In the genomic region with DNA sequence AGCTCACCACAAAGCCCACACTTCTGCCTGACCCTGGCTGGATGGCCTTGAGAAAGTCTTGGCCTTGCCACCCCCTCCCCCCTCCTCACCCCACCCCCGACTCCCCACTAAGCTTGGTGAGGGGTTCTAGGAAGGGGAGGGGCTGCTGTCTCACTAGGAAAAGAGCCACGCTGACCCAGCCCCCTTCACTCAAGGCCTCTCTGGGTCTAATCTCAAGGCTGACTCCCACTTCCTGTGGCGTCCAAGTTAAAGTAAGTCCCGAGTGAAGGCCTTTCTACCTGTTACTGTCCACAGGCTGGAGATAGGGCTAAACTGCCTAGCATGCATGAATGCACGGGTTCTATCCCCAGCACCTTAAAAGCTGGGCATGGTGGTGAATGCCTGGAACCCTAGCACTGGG, we compare ENCODE assay signal across 13 mouse cellular contexts. TPM values are rescaled to one million over a fixed set of nuclear protein-coding genes. Genes with fewer than 3 reads are reported as not detected.
A peak's percentile ranks its signal among the peaks of the same experiment; 100 is the strongest.
DNase-seq lines count a peak whose midpoint lies in the region; ATAC-seq lines count a peak whose summit lies in the region.
"Had no signal": no experiment of that assay in that cellular context is flagged by ENCODE, and none has a peak within 500 bp of the region (broad histone marks: within the 10 kb centered on the region; RNA-seq: fewer than 3 reads in every experiment).

No protein-coding gene starts in this region.

- no peak for ATAC-seq in heart, embryonic 15.5 days (replicated peaks; ENCODE audit: insufficient number of reproducible peaks, insufficient read depth, low FRiP score, low read depth)
- ATAC-seq in megakaryocyte, adult 5-6 weeks (ENCODE audit: poor library complexity, severe bottlenecking): no peak
- ATAC-seq in embryonic facial prominence, embryonic 12.5 days (ENCODE audit: insufficient number of reproducible peaks, insufficient read depth, low FRiP score, low TSS enrichment): no peak

- intact Hi-C loops in heart, postnatal 14 days (cut with DNase I): no loop called here

- peaks cover 29% of the 10 kb centered on the region for H3K4me1 ChIP-seq in heart, embryonic 15.5 days (replicated peaks)
- peaks cover 60% of the 10 kb centered on the region for H3K4me1 ChIP-seq in megakaryocyte, embryonic 14.5 days
- H3K4me1 ChIP-seq in embryonic facial prominence, embryonic 12.5 days: peaks cover 27% of the 10 kb centered on the region

- H3K27me3 ChIP-seq in heart, embryonic 15.5 days: no peaks in the 10 kb centered on the region
- peaks cover 26% of the 10 kb centered on the region for H3K27me3 ChIP-seq in megakaryocyte, embryonic 14.5 days (replicated peaks)
- H3K27me3 ChIP-seq in embryonic facial prominence, embryonic 12.5 days: no peaks in the 10 kb centered on the region

- H3K9me3 ChIP-seq in heart, embryonic 15.5 days (replicated peaks): no peaks in the 10 kb centered on the region
- no peaks in the 10 kb centered on the region for H3K9me3 ChIP-seq in megakaryocyte, embryonic 14.5 days
- no peaks in the 10 kb centered on the region for H3K9me3 ChIP-seq in embryonic facial prominence, embryonic 12.5 days
- H3K9me3 ChIP-seq: neural tube, embryonic 15.5 days had no signal

- H3K36me3 ChIP-seq in heart, embryonic 15.5 days: no peaks in the 10 kb centered on the region
- no peaks in the 10 kb centered on the region for H3K36me3 ChIP-seq in megakaryocyte, embryonic 14.5 days (replicated peaks; ENCODE audit: low read length)
- H3K36me3 ChIP-seq in embryonic facial prominence, embryonic 12.5 days: no peaks in the 10 kb centered on the region
- H3K36me3 ChIP-seq: neural tube, embryonic 15.5 days had no signal

- 0 out of 2 replicates have a peak overlapping the region, but pooled peaks have one; percentile 10 for H3K4me3 ChIP-seq in heart, embryonic 15.5 days
- H3K4me3 ChIP-seq in megakaryocyte, embryonic 14.5 days (replicated peaks): peak overlapping the region; percentile 28
- H3K4me3 ChIP-seq in embryonic facial prominence, embryonic 12.5 days: no peak overlapping the region
- H3K4me3 ChIP-seq: neural tube, embryonic 15.5 days had no signal

- no peak overlapping the region for H3K9ac ChIP-seq in heart, embryonic 15.5 days
- no peak overlapping the region for H3K9ac ChIP-seq in embryonic facial prominence, embryonic 12.5 days
- H3K9ac ChIP-seq: neural tube, embryonic 15.5 days had no signal

- H3K27ac ChIP-seq in heart, embryonic 15.5 days: peak overlapping the region; percentile 40; the same call in 1 of the 2 replicates
- peak overlapping the region; percentile 17; the same call in 1 of the 2 replicates for H3K27ac ChIP-seq in embryonic facial prominence, embryonic 12.5 days
- H3K27ac ChIP-seq: neural tube, embryonic 15.5 days had no signal

- no peak for DNase-seq in heart, postnatal 14 days
- peak; percentile 63 for DNase-seq in testis, postnatal 10 days (ENCODE audit: low spot score)
- no peak for DNase-seq in layer of hippocampus, postnatal 10 days (ENCODE audit: low spot score in 2 of 2)
- DNase-seq: left cerebral cortex, postnatal 4 days had no signal

- WGBS in heart, embryonic 15.5 days: 25% methylated on average over 5 of the region's 5 CpGs
- WGBS in embryonic facial prominence, embryonic 12.5 days: 33% methylated on average over 5 of the region's 5 CpGs

- H3K4me2 ChIP-seq in heart, embryonic 15.5 days: peak overlapping the region; percentile 18; the same call in 1 of the 2 replicates
- no peak overlapping the region for H3K4me2 ChIP-seq in embryonic facial prominence, embryonic 12.5 days (replicated peaks)
- H3K4me2 ChIP-seq: neural tube, embryonic 15.5 days had no signal

RNA-seq across cellular contexts. Expression of a gene that starts 9.8 kb away (rescaled TPM):
- polyA plus RNA-seq in heart, embryonic 15.5 days (2015; fragmentation: Nextera tagmentation; extraction: Ambion mirVana): 16.2 and 33.9 TPM in 2 replicates
- 10 to 100 TPM; 36.9 to 41.0 TPM for total RNA-seq in heart, postnatal 14 days (2021)
- 8.7 and 25.1 TPM in 2 replicates for polyA plus RNA-seq in megakaryocyte, embryonic 14.5 days (2012; ENCODE audit: insufficient read depth, low replicate concordance)
- 12.8 and 17.9 TPM in 2 replicates for total RNA-seq in megakaryocyte, adult 5-6 weeks (2015)
- total RNA-seq in megakaryocyte, adult 5-6 weeks (2017): 25.9 and 26.8 TPM in 2 replicates
- polyA plus RNA-seq in embryonic facial prominence, embryonic 12.5 days (2016; fragmentation: Nextera tagmentation; extraction: Ambion mirVana): 33.8 and 38.8 TPM in 2 replicates
- 10 to 100 TPM; 42.8 to 45.6 TPM for total RNA-seq in layer of hippocampus, postnatal 10 days (2021)

RNA-seq across cellular contexts. Expression of a gene that starts 23.1 kb away (rescaled TPM):
- polyA plus RNA-seq in heart, embryonic 15.5 days (2015; fragmentation: Nextera tagmentation; extraction: Ambion mirVana): not detected in 2 replicates
- total RNA-seq in heart, postnatal 14 days (2021): not detected
- polyA plus RNA-seq in megakaryocyte, embryonic 14.5 days (2012; ENCODE audit: insufficient read depth, low replicate concordance): not detected in 2 replicates
- total RNA-seq in megakaryocyte, adult 5-6 weeks (2015): 0.16 TPM in 1 of 2 replicates, not detected in the other
- not detected in 2 replicates for total RNA-seq in megakaryocyte, adult 5-6 weeks (2017)
- not detected in 2 replicates for polyA plus RNA-seq in embryonic facial prominence, embryonic 12.5 days (2016; fragmentation: Nextera tagmentation; extraction: Ambion mirVana)
- total RNA-seq in layer of hippocampus, postnatal 10 days (2021): not detected
- total RNA-seq: gastrocnemius, adult 8-10 months; left cerebral cortex, postnatal 4 days; midbrain, postnatal 0 days had no signal
- polyA plus RNA-seq: cortical plate, adult 2 months; hindbrain, embryonic 11.5 days; midbrain, postnatal 0 days; neural tube, embryonic 15.5 days had no signal

RNA-seq across cellular contexts. Expression of a gene that starts 41.7 kb away (rescaled TPM):
- not detected in 2 replicates for polyA plus RNA-seq in heart, embryonic 15.5 days (2015; fragmentation: Nextera tagmentation; extraction: Ambion mirVana)
- total RNA-seq in heart, postnatal 14 days (2021): not detected
- not detected in 2 replicates for polyA plus RNA-seq in megakaryocyte, embryonic 14.5 days (2012; ENCODE audit: insufficient read depth, low replicate concordance)
- not detected in 2 replicates for total RNA-seq in megakaryocyte, adult 5-6 weeks (2015)
- total RNA-seq in megakaryocyte, adult 5-6 weeks (2017): not detected in 2 replicates
- polyA plus RNA-seq in embryonic facial prominence, embryonic 12.5 days (2016; fragmentation: Nextera tagmentation; extraction: Ambion mirVana): not detected in 2 replicates
- not detected for total RNA-seq in layer of hippocampus, postnatal 10 days (2021)
- total RNA-seq: gastrocnemius, adult 8-10 months; left cerebral cortex, postnatal 4 days; midbrain, postnatal 0 days had no signal
- polyA plus RNA-seq: cortical plate, adult 2 months; hindbrain, embryonic 11.5 days; midbrain, postnatal 0 days; neural tube, embryonic 15.5 days had no signal

RNA-seq across cellular contexts. Expression of a gene that starts 53.1 kb away (rescaled TPM):
- polyA plus RNA-seq in heart, embryonic 15.5 days (2015; fragmentation: Nextera tagmentation; extraction: Ambion mirVana): 1.1 and 1.2 TPM in 2 replicates
- not detected for total RNA-seq in heart, postnatal 14 days (2021)
- not detected in 2 replicates for polyA plus RNA-seq in megakaryocyte, embryonic 14.5 days (2012; ENCODE audit: insufficient read depth, low replicate concordance)
- not detected in 2 replicates for total RNA-seq in megakaryocyte, adult 5-6 weeks (2015)
- not detected in 2 replicates for total RNA-seq in megakaryocyte, adult 5-6 weeks (2017)
- not detected in 2 replicates for polyA plus RNA-seq in embryonic facial prominence, embryonic 12.5 days (2016; fragmentation: Nextera tagmentation; extraction: Ambion mirVana)
- not detected for total RNA-seq in layer of hippocampus, postnatal 10 days (2021)
- total RNA-seq: gastrocnemius, adult 8-10 months; left cerebral cortex, postnatal 4 days; midbrain, postnatal 0 days had no signal
- polyA plus RNA-seq: cortical plate, adult 2 months; hindbrain, embryonic 11.5 days; midbrain, postnatal 0 days; neural tube, embryonic 15.5 days had no signal
